Mouse (Mus musculus): Measurements from ENCODE around the gene Fgfr4.

GRCm38 (mm10) chr13:55172336-55172770 is 19.9 kb downstream of the Fgfr4 start:
- TF ChIP-seq CTCF (IDR thresholded peaks at IDR 0.05; ENCODE audit: borderline replicate concordance, insufficient read depth, low read length) (no peak), POLR2A (IDR thresholded peaks at IDR 0.05; ENCODE audit: low read depth, low read length) (no peak)

Data from embryonic fibroblast, embryonic 13.5 days (primary cell).